Comparison of ENCODE assay signal across 8 mouse cellular contexts in genomic region chr2:144086183-144086847, GRCm38 (mm10). TPM values are rescaled to one million over a fixed set of nuclear protein-coding genes. Genes with fewer than 3 reads are reported as not detected.
DNase-seq lines count a peak whose midpoint lies in the region; ATAC-seq and TF ChIP-seq lines count a peak whose summit lies in the region.

No protein-coding gene starts in this region.

- no peak for TF ChIP-seq POLR2A in thymus, adult 2 months (IDR thresholded peaks at IDR 0.05; ENCODE audit: control insufficient read depth, extremely low read depth, insufficient read depth, low read length, poor library complexity)

- H3K4me2 ChIP-seq in forebrain, embryonic 12.5 days: no peak overlapping the region
- no peak overlapping the region for H3K4me2 ChIP-seq in forebrain, postnatal 0 days (ENCODE audit: low read depth)
- H3K4me2 ChIP-seq in embryonic facial prominence, embryonic 14.5 days (ENCODE audit: low read depth, low read length): no peak overlapping the region; the same call in 1 of the 2 replicates
- no peak overlapping the region for H3K4me2 ChIP-seq in hindbrain, embryonic 15.5 days
- H3K4me2 ChIP-seq in liver, embryonic 16.5 days (ENCODE audit: low read depth, low read length): 0 out of 2 replicates have a peak overlapping the region, but pooled peaks have one; percentile 3
- peak overlapping the region; percentile 17; the same call in 1 of the 2 replicates for H3K4me2 ChIP-seq in stomach, postnatal 0 days (replicated peaks; ENCODE audit: low read depth)

- no peak for DNase-seq in forebrain, postnatal 0 days
- peak; percentile 46 for DNase-seq in embryonic facial prominence, embryonic 14.5 days (ENCODE audit: low spot score)
- DNase-seq in stomach, postnatal 0 days (ENCODE audit: low spot score): peak; percentile 67
- DNase-seq in cerebellum, adult 11 months: no peak
- no peak for DNase-seq in thymus, adult 2 months

- TF ChIP-seq CTCF in forebrain, postnatal 0 days (IDR thresholded peaks at IDR 0.05; ENCODE audit: low read depth): no peak
- TF ChIP-seq CTCF in stomach, postnatal 0 days (IDR thresholded peaks at IDR 0.05; ENCODE audit: low read depth): no peak
- TF ChIP-seq CTCF in thymus, adult 2 months (IDR thresholded peaks at IDR 0.05; ENCODE audit: borderline replicate concordance, control insufficient read depth, extremely low read depth, insufficient read depth, low read length, poor library complexity): no peak

- H3K9me3 ChIP-seq in forebrain, embryonic 12.5 days: no peaks in the 10 kb centered on the region
- no peaks in the 10 kb centered on the region for H3K9me3 ChIP-seq in forebrain, postnatal 0 days (ENCODE audit: low read length)
- H3K9me3 ChIP-seq in embryonic facial prominence, embryonic 14.5 days (ENCODE audit: control insufficient read depth, low read length): no peaks in the 10 kb centered on the region
- H3K9me3 ChIP-seq in hindbrain, embryonic 15.5 days: no peaks in the 10 kb centered on the region
- H3K9me3 ChIP-seq in liver, embryonic 16.5 days (replicated peaks; ENCODE audit: control insufficient read depth, low read length): no peaks in the 10 kb centered on the region
- no peaks in the 10 kb centered on the region for H3K9me3 ChIP-seq in stomach, postnatal 0 days (ENCODE audit: control insufficient read depth, low read length)

- peak overlapping the region; percentile 59; the same call in 1 of the 2 replicates for H3K27ac ChIP-seq in forebrain, embryonic 12.5 days
- H3K27ac ChIP-seq in forebrain, postnatal 0 days (ENCODE audit: low read depth, low read length): no peak overlapping the region
- peak overlapping the region; percentile 21; the same call in 1 of the 2 replicates for H3K27ac ChIP-seq in embryonic facial prominence, embryonic 14.5 days (replicated peaks; ENCODE audit: low read depth, low read length)
- peak overlapping the region; percentile 45; the same call in 1 of the 2 replicates for H3K27ac ChIP-seq in hindbrain, embryonic 15.5 days (replicated peaks)
- 0 out of 2 replicates have a peak overlapping the region, but pooled peaks have one; percentile 14 for H3K27ac ChIP-seq in liver, embryonic 16.5 days (ENCODE audit: low read length)
- peak overlapping the region; percentile 76 for H3K27ac ChIP-seq in stomach, postnatal 0 days (replicated peaks)
- no peak overlapping the region for H3K27ac ChIP-seq in thymus, adult 2 months (ENCODE audit: control insufficient read depth, insufficient read depth, low read length)

- H3K36me3 ChIP-seq in forebrain, embryonic 12.5 days (replicated peaks): no peaks in the 10 kb centered on the region
- H3K36me3 ChIP-seq in forebrain, postnatal 0 days (ENCODE audit: insufficient read depth): no peaks in the 10 kb centered on the region
- no peaks in the 10 kb centered on the region for H3K36me3 ChIP-seq in embryonic facial prominence, embryonic 14.5 days (ENCODE audit: control insufficient read depth, insufficient read depth, low read length)
- H3K36me3 ChIP-seq in hindbrain, embryonic 15.5 days: no peaks in the 10 kb centered on the region
- H3K36me3 ChIP-seq in liver, embryonic 16.5 days (ENCODE audit: control insufficient read depth, insufficient read depth): no peaks in the 10 kb centered on the region
- no peaks in the 10 kb centered on the region for H3K36me3 ChIP-seq in stomach, postnatal 0 days (ENCODE audit: control insufficient read depth, insufficient read depth, low read length)
- H3K36me3 ChIP-seq in thymus, adult 2 months (ENCODE audit: control insufficient read depth, insufficient read depth, low read length): no peaks in the 10 kb centered on the region

- peaks cover 6% of the 10 kb centered on the region; the same call in 1 of the 2 replicates for H3K4me1 ChIP-seq in forebrain, embryonic 12.5 days
- H3K4me1 ChIP-seq in forebrain, postnatal 0 days (ENCODE audit: insufficient read depth): no peaks in the 10 kb centered on the region
- peaks cover 21% of the 10 kb centered on the region for H3K4me1 ChIP-seq in embryonic facial prominence, embryonic 14.5 days (ENCODE audit: control insufficient read depth, insufficient read depth, low read length)
- H3K4me1 ChIP-seq in hindbrain, embryonic 15.5 days (replicated peaks): 0 out of 2 replicates have a peak, but pooled peaks cover 3% of the 10 kb centered on the region
- H3K4me1 ChIP-seq in liver, embryonic 16.5 days (ENCODE audit: control insufficient read depth, low read depth, low read length): no peaks in the 10 kb centered on the region; the same call in 1 of the 2 replicates
- 0 out of 2 replicates have a peak, but pooled peaks cover 5% of the 10 kb centered on the region for H3K4me1 ChIP-seq in stomach, postnatal 0 days (replicated peaks; ENCODE audit: control insufficient read depth, insufficient read depth)
- no peaks in the 10 kb centered on the region for H3K4me1 ChIP-seq in thymus, adult 2 months (replicated peaks; ENCODE audit: control insufficient read depth, insufficient read depth, low read length)

- H3K27me3 ChIP-seq in forebrain, embryonic 12.5 days: no peaks in the 10 kb centered on the region; the same call in 1 of the 2 replicates
- H3K27me3 ChIP-seq in forebrain, postnatal 0 days (ENCODE audit: insufficient read depth, low read length): no peaks in the 10 kb centered on the region
- no peaks in the 10 kb centered on the region for H3K27me3 ChIP-seq in embryonic facial prominence, embryonic 14.5 days (replicated peaks; ENCODE audit: control insufficient read depth, insufficient read depth, low read length)
- no peaks in the 10 kb centered on the region for H3K27me3 ChIP-seq in hindbrain, embryonic 15.5 days
- no peaks in the 10 kb centered on the region for H3K27me3 ChIP-seq in liver, embryonic 16.5 days (ENCODE audit: control insufficient read depth, insufficient read depth, low read depth, low read length)
- H3K27me3 ChIP-seq in stomach, postnatal 0 days (ENCODE audit: control insufficient read depth, insufficient read depth, low read length): no peaks in the 10 kb centered on the region
- H3K27me3 ChIP-seq in thymus, adult 2 months (ENCODE audit: control insufficient read depth, insufficient read depth, low read length): no peaks in the 10 kb centered on the region

- TF ChIP-seq EP300 in stomach, postnatal 0 days (optimal IDR thresholded peaks at IDR 0.05): no peak

- 33% methylated on average over 18 of the region's 18 CpGs for WGBS in forebrain, embryonic 12.5 days
- 29% methylated on average over 18 of the region's 18 CpGs for WGBS in forebrain, postnatal 0 days
- WGBS in embryonic facial prominence, embryonic 14.5 days: 32% methylated on average over 18 of the region's 18 CpGs
- WGBS in hindbrain, embryonic 15.5 days: 28% methylated on average over 18 of the region's 18 CpGs
- WGBS in liver, embryonic 16.5 days (ENCODE audit: insufficient replicate concordance): 25% methylated on average over 18 of the region's 18 CpGs
- WGBS in stomach, postnatal 0 days: 21% methylated on average over 18 of the region's 18 CpGs
- WGBS in thymus, adult 2 months: 62% methylated on average over 18 of the region's 18 CpGs

- no peak overlapping the region for H3K9ac ChIP-seq in forebrain, embryonic 12.5 days
- no peak overlapping the region for H3K9ac ChIP-seq in forebrain, postnatal 0 days
- peak overlapping the region; percentile 14; the same call in 1 of the 2 replicates for H3K9ac ChIP-seq in embryonic facial prominence, embryonic 14.5 days (ENCODE audit: low read depth, low read length)
- no peak overlapping the region for H3K9ac ChIP-seq in hindbrain, embryonic 15.5 days
- no peak overlapping the region for H3K9ac ChIP-seq in liver, embryonic 16.5 days (ENCODE audit: low read depth, low read length)
- peak overlapping the region; percentile 18; the same call in 1 of the 2 replicates for H3K9ac ChIP-seq in stomach, postnatal 0 days (ENCODE audit: low read length)

- H3K4me3 ChIP-seq in forebrain, embryonic 12.5 days (replicated peaks): no peak overlapping the region
- H3K4me3 ChIP-seq in forebrain, postnatal 0 days (ENCODE audit: low read depth, low read length): no peak overlapping the region
- H3K4me3 ChIP-seq in embryonic facial prominence, embryonic 14.5 days (ENCODE audit: low read depth, low read length): no peak overlapping the region
- H3K4me3 ChIP-seq in hindbrain, embryonic 15.5 days: no peak overlapping the region
- H3K4me3 ChIP-seq in liver, embryonic 16.5 days (ENCODE audit: low read depth, low read length): no peak overlapping the region
- H3K4me3 ChIP-seq in stomach, postnatal 0 days (ENCODE audit: low read depth, low read length): no peak overlapping the region
- no peak overlapping the region for H3K4me3 ChIP-seq in thymus, adult 2 months (ENCODE audit: control insufficient read depth, insufficient read depth, low read length)

- ATAC-seq in forebrain, embryonic 12.5 days (ENCODE audit: low FRiP score): no peak
- no peak for ATAC-seq in forebrain, postnatal 0 days
- ATAC-seq in embryonic facial prominence, embryonic 14.5 days (ENCODE audit: low read depth): no peak
- no peak for ATAC-seq in hindbrain, embryonic 15.5 days (ENCODE audit: low FRiP score, low read depth)
- ATAC-seq in liver, embryonic 16.5 days (ENCODE audit: low read depth): peak; percentile 59
- ATAC-seq in stomach, postnatal 0 days (ENCODE audit: low FRiP score, low TSS enrichment): peak; percentile 72

RNA-seq across cellular contexts. Expression of gene Banf2, which starts 53.5 kb away (rescaled TPM):
- not detected in 2 replicates for polyA plus RNA-seq in forebrain, embryonic 12.5 days (2016; fragmentation: Nextera tagmentation; extraction: Ambion mirVana)
- total RNA-seq in forebrain, postnatal 0 days (2014; rRNA removed): not detected in 2 replicates
- polyA plus RNA-seq in forebrain, postnatal 0 days (2015; fragmentation: Nextera tagmentation; extraction: Ambion mirVana): not detected in 2 replicates
- not detected in 2 replicates for polyA plus RNA-seq in embryonic facial prominence, embryonic 14.5 days (2014; fragmentation: Nextera tagmentation; extraction: Ambion mirVana)
- polyA plus RNA-seq in hindbrain, embryonic 15.5 days (2015; fragmentation: Nextera tagmentation; extraction: Ambion mirVana): not detected in 2 replicates
- not detected in 2 replicates for polyA plus RNA-seq in liver, embryonic 16.5 days (2015; fragmentation: Nextera tagmentation; extraction: Ambion mirVana)
- not detected in 2 replicates for polyA plus RNA-seq in stomach, postnatal 0 days (2015; fragmentation: Nextera tagmentation; extraction: Ambion mirVana)
- not detected in 2 replicates for polyA plus RNA-seq in thymus, adult 2 months (2012; rRNA removed)

Comparison
In these comparisons a context has a peak if more than half of its experiments do, and no peak if none do; other contexts are left out.
1. H3K27ac ChIP-seq: peak in forebrain, embryonic 12.5 days (single experiment), embryonic facial prominence, embryonic 14.5 days (single experiment), hindbrain, embryonic 15.5 days (single experiment), liver, embryonic 16.5 days (single experiment) and stomach, postnatal 0 days (single experiment); none in forebrain, postnatal 0 days (single experiment) and thymus, adult 2 months (single experiment).
2. ATAC-seq: peak in liver, embryonic 16.5 days (single experiment) and stomach, postnatal 0 days (single experiment); none in forebrain, embryonic 12.5 days (single experiment), forebrain, postnatal 0 days (single experiment), embryonic facial prominence, embryonic 14.5 days (single experiment) and hindbrain, embryonic 15.5 days (single experiment).
3. H3K4me2 ChIP-seq: peak in liver, embryonic 16.5 days (single experiment) and stomach, postnatal 0 days (single experiment); none in forebrain, embryonic 12.5 days (single experiment), forebrain, postnatal 0 days (single experiment), embryonic facial prominence, embryonic 14.5 days (single experiment) and hindbrain, embryonic 15.5 days (single experiment).
4. H3K9ac ChIP-seq: peak in embryonic facial prominence, embryonic 14.5 days (single experiment) and stomach, postnatal 0 days (single experiment); none in forebrain, embryonic 12.5 days (single experiment), forebrain, postnatal 0 days (single experiment), hindbrain, embryonic 15.5 days (single experiment) and liver, embryonic 16.5 days (single experiment).
5. DNase-seq: peak in embryonic facial prominence, embryonic 14.5 days (single experiment) and stomach, postnatal 0 days (single experiment); none in forebrain, postnatal 0 days (single experiment), cerebellum, adult 11 months (single experiment) and thymus, adult 2 months (single experiment).